Mouse (Mus musculus) midbrain, postnatal 0 days (tissue): Measurements from ENCODE around the gene Msi1. TPM values are rescaled to one million over a fixed set of nuclear protein-coding genes. Genes with fewer than 3 reads are reported as not detected.

Source experiments
- ATAC-seq: fragments of 200-750 bp; cut with Nextera tagmentation; 2 replicates; pipeline ENCODE4 v1.8.0; 2017; ENCODE audit warnings: moderate number of reproducible peaks, mild to moderate bottlenecking, moderate TSS enrichment, moderate library complexity; ENCODE audit not compliant: low FRiP score
- DNase-seq: peaks from one replicate; pipeline ENCODE4 v3.0.0-alpha.2; 2015; ENCODE audit warnings: low spot score
- H3K27ac ChIP-seq: fragments of 300-500 bp; sonication (generic); 2 replicates; pipeline ENCODE4 v1.5.1; 2014; ENCODE audit warnings: low read depth, mild to moderate bottlenecking, low read length, mixed read lengths
- H3K27me3 ChIP-seq: fragments of 300-500 bp; sonication (generic); 2 replicates; pipeline ENCODE4 v1.6.1; 2014; ENCODE audit warnings: low read length, control low read depth, mixed read lengths; ENCODE audit not compliant: insufficient read depth
- H3K36me3 ChIP-seq: fragments of 300-500 bp; sonication (generic); 2 replicates; pipeline ENCODE4 v1.6.1; 2014; ENCODE audit warnings: low read length, control low read depth, mixed read lengths; ENCODE audit not compliant: insufficient read depth
- H3K4me1 ChIP-seq: fragments of 300-500 bp; sonication (generic); 2 replicates; pipeline ENCODE4 v1.6.1; 2014; ENCODE audit warnings: mild to moderate bottlenecking, control low read depth, antibody characterized with exemption, low read length, mixed read lengths; ENCODE audit not compliant: insufficient read depth
- H3K4me2 ChIP-seq: fragments of 300-500 bp; sonication (generic); 2 replicates; pipeline ENCODE4 v1.6.1; 2014; ENCODE audit warnings: low read depth, mild to moderate bottlenecking, low read length, mixed read lengths; ENCODE audit not compliant: poor library complexity, severe bottlenecking
- H3K4me3 ChIP-seq: fragments of 300-500 bp; sonication (generic); 2 replicates; pipeline ENCODE4 v1.5.1; 2014; ENCODE audit warnings: low read depth, mild to moderate bottlenecking, low read length, moderate library complexity
- H3K9ac ChIP-seq: fragments of 300-500 bp; sonication (generic); replicated peaks from 2 replicates; pipeline ENCODE4 v1.6.1; 2014; ENCODE audit warnings: mild to moderate bottlenecking, low read length, moderate library complexity, mixed read lengths; ENCODE audit not compliant: poor library complexity, severe bottlenecking
- H3K9me3 ChIP-seq: fragments of 300-500 bp; sonication (generic); 2 replicates; pipeline ENCODE4 v1.6.1; 2016; ENCODE audit warnings: low read length, control low read depth
- CTCF ChIP-seq: IDR thresholded peaks from 2 replicates; pipeline ENCODE4 v1.5.1; 2016; ENCODE audit warnings: antibody characterized with exemption, mild to moderate bottlenecking
- WGBS: fragments of 180-500 bp; shearing (Covaris S2); extraction: QIAGEN DNeasy Blood & Tissue Kit; methylation state at CpG from one replicate; pipeline ENCODE4 v1.1.7; 2014; 5-methylcytosine and 5-hydroxymethylcytosine counted together
- polyA plus RNA-seq: library from polyadenylated mRNA; unstranded; fragments of >200 nt; fragmentation: Nextera tagmentation; extraction: Ambion mirVana; gene quantifications from 2 replicates; pipeline ENCODE4 v1.2.1, GENCODE M21; 2015
- total RNA-seq: library from RNA; depleted of rRNA; stranded (reverse); fragments of >200 nt; gene quantifications from 2 replicates; pipeline ENCODE4 v1.2.3, GENCODE M21; 2014; rRNA removed

Gene Msi1
- total and polyA plus RNA-seq, 2 experiments from 2014 or later, result 52.1 to 82.9 TPM

DNA sequence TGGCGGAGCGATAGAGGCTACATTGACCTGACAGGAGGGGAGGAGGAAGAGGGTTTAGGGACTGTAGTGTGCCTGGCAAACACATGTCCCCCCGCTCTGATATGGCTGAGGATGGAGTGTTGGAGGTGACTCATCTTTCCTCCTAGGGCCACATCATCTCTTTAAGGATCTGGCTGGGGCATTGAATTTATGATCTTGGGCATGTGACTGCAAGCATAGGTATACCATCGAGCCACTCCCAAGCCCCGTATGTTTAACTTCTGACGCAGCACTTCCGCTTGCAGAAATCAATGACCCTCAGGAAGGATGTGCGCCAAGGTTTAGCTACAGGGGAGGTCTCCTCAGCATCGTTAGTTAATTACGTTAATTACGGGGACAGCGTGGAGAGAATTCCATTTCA, 73.6 kb downstream of the Msi1 start:
- no peak for DNase-seq
- H3K9me3 ChIP-seq, result no peaks in the 10 kb centered on the region
- no peak for TF ChIP-seq CTCF
- H3K4me3 ChIP-seq, result no peak overlapping the region
- H3K27me3 ChIP-seq, result no peaks in the 10 kb centered on the region
- peaks cover 11% of the 10 kb centered on the region; the same call in 1 of the 2 replicates for H3K4me1 ChIP-seq
- no peak for ATAC-seq
- H3K9ac ChIP-seq, result no peak overlapping the region
- no peak overlapping the region for H3K27ac ChIP-seq
- H3K36me3 ChIP-seq, result no peaks in the 10 kb centered on the region
- WGBS, result 74% methylated on average over 12 of the region's 12 CpGs
- H3K4me2 ChIP-seq, result no peak overlapping the region

Other genes starting within 250 kb of the Msi1 start
- 15.5 and 29.8 TPM in 2 replicates for gene Cabp1, start 235.2 kb upstream of the Msi1 start, total RNA-seq
- gene Cabp1, start 235.2 kb upstream of the Msi1 start, polyA plus RNA-seq, result 11.1 and 12.7 TPM in 2 replicates
- gene Pop5, start 193.8 kb upstream of the Msi1 start, total RNA-seq, result 33.2 and 41.5 TPM in 2 replicates
- 95.5 and 101 TPM in 2 replicates for gene Pop5, start 193.8 kb upstream of the Msi1 start, polyA plus RNA-seq
- gene Rnf10, start 156.7 kb upstream of the Msi1 start, total RNA-seq, result 103 and 118 TPM in 2 replicates
- 154 and 158 TPM in 2 replicates for gene Rnf10, start 156.7 kb upstream of the Msi1 start, polyA plus RNA-seq
- gene Coq5, start 149.9 kb upstream of the Msi1 start, total RNA-seq, result 29.6 and 36.7 TPM in 2 replicates
- 42.8 and 43.5 TPM in 2 replicates for gene Coq5, start 149.9 kb upstream of the Msi1 start, polyA plus RNA-seq
- 196 and 214 TPM in 2 replicates for gene Dynll1, start 128.6 kb upstream of the Msi1 start, total RNA-seq
- gene Dynll1, start 128.6 kb upstream of the Msi1 start, polyA plus RNA-seq, result 893 and 930 TPM in 2 replicates
- 44.1 and 45.5 TPM in 2 replicates for gene Srsf9, start 102.4 kb upstream of the Msi1 start, total RNA-seq
- 88.0 and 93.8 TPM in 2 replicates for gene Srsf9, start 102.4 kb upstream of the Msi1 start, polyA plus RNA-seq
- gene Gatc, start 88.4 kb upstream of the Msi1 start, total RNA-seq, result 17.6 and 27.8 TPM in 2 replicates
- 39.2 and 42.4 TPM in 2 replicates for gene Gatc, start 88.4 kb upstream of the Msi1 start, polyA plus RNA-seq
- 10.7 and 16.9 TPM in 2 replicates for gene Triap1, start 88.4 kb upstream of the Msi1 start, total RNA-seq
- 53.8 and 54.5 TPM in 2 replicates for gene Triap1, start 88.4 kb upstream of the Msi1 start, polyA plus RNA-seq
- gene Cox6a1, start 80.6 kb upstream of the Msi1 start, total RNA-seq, result 1,189 and 1,342 TPM in 2 replicates
- 1,504 and 1,624 TPM in 2 replicates for gene Cox6a1, start 80.6 kb upstream of the Msi1 start, polyA plus RNA-seq
- gene Pla2g1b, start 36.7 kb downstream of the Msi1 start, total RNA-seq, result not detected in 2 replicates
- not detected in 2 replicates for gene Pla2g1b, start 36.7 kb downstream of the Msi1 start, polyA plus RNA-seq
- gene Sirt4, start 55.1 kb downstream of the Msi1 start, total RNA-seq, result 19.5 and 25.6 TPM in 2 replicates
- 22.4 and 27.0 TPM in 2 replicates for gene Sirt4, start 55.1 kb downstream of the Msi1 start, polyA plus RNA-seq
- gene Pxn, start 77.1 kb downstream of the Msi1 start, total RNA-seq, result 34.6 and 39.4 TPM in 2 replicates
- gene Pxn, start 77.1 kb downstream of the Msi1 start, polyA plus RNA-seq, result 15.3 and 15.9 TPM in 2 replicates
- gene Rplp0, start 129.9 kb downstream of the Msi1 start, total RNA-seq, result 1,612 and 1,828 TPM in 2 replicates
- gene Rplp0, start 129.9 kb downstream of the Msi1 start, polyA plus RNA-seq, result 779 and 814 TPM in 2 replicates
- gene Gcn1l1, start 135.7 kb downstream of the Msi1 start, total RNA-seq, result 72.9 and 75.1 TPM in 2 replicates
- 24.7 and 26.6 TPM in 2 replicates for gene Gcn1l1, start 135.7 kb downstream of the Msi1 start, polyA plus RNA-seq
- gene Rab35, start 202.3 kb downstream of the Msi1 start, total RNA-seq, result 97.4 and 99.0 TPM in 2 replicates
- 23.0 and 24.5 TPM in 2 replicates for gene Rab35, start 202.3 kb downstream of the Msi1 start, polyA plus RNA-seq